12 mouse cellular contexts compared by ENCODE assay signal in the genomic region with DNA sequence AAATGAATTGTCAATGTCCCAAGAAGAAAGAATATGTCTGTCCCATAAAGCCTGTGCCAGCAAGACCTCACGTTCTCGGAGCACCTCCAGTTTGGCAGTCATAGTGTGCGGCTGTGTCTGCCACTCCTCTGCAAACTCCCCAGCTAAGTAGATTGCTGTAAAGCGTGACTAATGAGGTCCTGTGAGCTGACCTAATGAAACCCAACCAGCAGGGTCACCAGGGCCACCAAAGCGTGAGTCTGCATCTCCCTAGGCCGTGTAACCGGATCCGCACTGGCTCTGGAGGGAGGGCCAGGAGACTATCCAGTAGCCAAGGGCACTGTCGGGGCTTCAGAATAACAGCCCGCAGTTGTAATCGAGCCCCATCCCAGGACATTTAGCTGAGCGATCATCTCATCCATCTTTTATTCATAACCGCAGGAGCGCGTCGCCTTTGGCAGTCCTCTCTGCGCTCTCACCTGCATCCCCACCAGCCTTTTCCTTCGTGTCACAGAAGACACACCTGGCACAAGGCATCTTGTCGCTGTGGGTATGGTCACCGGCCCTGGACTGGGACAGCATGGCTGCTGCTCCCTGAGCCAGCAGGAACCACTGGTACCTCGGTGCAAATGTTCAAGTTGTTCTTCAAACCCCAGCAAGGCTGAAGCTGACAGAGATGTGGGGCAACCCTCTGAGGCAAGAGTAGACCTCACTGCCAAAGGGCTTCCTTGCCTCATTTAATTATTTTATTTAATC. TPM values are rescaled to one million over a fixed set of nuclear protein-coding genes. Genes with fewer than 3 reads are reported as not detected.
DNase-seq lines count a peak whose midpoint lies in the region; ATAC-seq lines count a peak whose summit lies in the region.
"Had no signal": no experiment of that assay in that cellular context is flagged by ENCODE, and none has a peak within 500 bp of the region (broad histone marks: within the 10 kb centered on the region; RNA-seq: fewer than 3 reads in every experiment).

No protein-coding gene starts in this region.

- no peaks in the 10 kb centered on the region for H3K36me3 ChIP-seq in hindbrain, embryonic 10.5 days
- no peaks in the 10 kb centered on the region for H3K36me3 ChIP-seq in forebrain, embryonic 16.5 days (ENCODE audit: control insufficient read depth, insufficient read depth)
- H3K36me3 ChIP-seq: heart, embryonic 13.5 days had no signal

- H3K27ac ChIP-seq in hindbrain, embryonic 10.5 days: peak overlapping the region; percentile 62; the same call in 1 of the 2 replicates
- no peak overlapping the region for H3K27ac ChIP-seq in forebrain, embryonic 16.5 days (ENCODE audit: low read length)
- H3K27ac ChIP-seq: heart, embryonic 13.5 days had no signal

- DNase-seq in urinary bladder, postnatal 14 days (ENCODE audit: low spot score): peak; percentile 25
- no peak for DNase-seq in urinary bladder, postnatal 4 days (ENCODE audit: low spot score in 2 of 2)
- DNase-seq in hindbrain, embryonic 10.5 days (ENCODE audit: low spot score): peak; percentile 78
- peak; percentile 71 to 80 for DNase-seq in kidney, postnatal 4 days
- no peak for DNase-seq in ovary, postnatal 36 days (ENCODE audit: low spot score)
- no peak for DNase-seq in layer of hippocampus, postnatal 14 days (ENCODE audit: low spot score in 2 of 2)
- DNase-seq in left cerebral cortex, adult 8-10 months (ENCODE audit: low spot score in 2 of 2): no peak
- DNase-seq: left cerebral cortex, postnatal 4 days; thymus, postnatal 25 days had no signal

- H3K9me3 ChIP-seq in hindbrain, embryonic 10.5 days: no peaks in the 10 kb centered on the region
- no peaks in the 10 kb centered on the region for H3K9me3 ChIP-seq in forebrain, embryonic 16.5 days (ENCODE audit: control insufficient read depth, low read length)
- H3K9me3 ChIP-seq: heart, embryonic 13.5 days had no signal

- no peak for ATAC-seq in forebrain, embryonic 16.5 days

- 13% methylated on average over 21 of the region's 21 CpGs for WGBS in hindbrain, embryonic 10.5 days
- WGBS in forebrain, embryonic 16.5 days: 23% methylated on average over 21 of the region's 21 CpGs

- peaks cover 41% of the 10 kb centered on the region for H3K4me1 ChIP-seq in hindbrain, embryonic 10.5 days (replicated peaks)
- 0 out of 2 replicates have a peak, but pooled peaks cover 2% of the 10 kb centered on the region for H3K4me1 ChIP-seq in forebrain, embryonic 16.5 days (replicated peaks; ENCODE audit: control insufficient read depth, insufficient read depth, low read length)

- no peak overlapping the region for H3K4me2 ChIP-seq in forebrain, embryonic 16.5 days (ENCODE audit: low read length)
- H3K4me2 ChIP-seq: heart, embryonic 13.5 days had no signal

- H3K27me3 ChIP-seq in hindbrain, embryonic 10.5 days (ENCODE audit: insufficient read depth, poor library complexity, severe bottlenecking): peaks cover 33% of the 10 kb centered on the region
- peaks cover 3% of the 10 kb centered on the region; the same call in 1 of the 2 replicates for H3K27me3 ChIP-seq in forebrain, embryonic 16.5 days (replicated peaks; ENCODE audit: control insufficient read depth, insufficient read depth, low read length)
- H3K27me3 ChIP-seq: heart, embryonic 13.5 days had no signal

- H3K4me3 ChIP-seq in hindbrain, embryonic 10.5 days: peak overlapping the region; percentile 23
- H3K4me3 ChIP-seq in forebrain, embryonic 16.5 days (replicated peaks; ENCODE audit: low read length): no peak overlapping the region
- H3K4me3 ChIP-seq: heart, embryonic 13.5 days had no signal

- H3K9ac ChIP-seq in forebrain, embryonic 16.5 days (replicated peaks; ENCODE audit: low read depth, low read length): no peak overlapping the region
- H3K9ac ChIP-seq: heart, embryonic 13.5 days had no signal

RNA-seq across cellular contexts. Expression of a gene that starts 24.0 kb away (rescaled TPM):
- not detected in 2 replicates for polyA plus RNA-seq in hindbrain, embryonic 10.5 days (2016; fragmentation: Nextera tagmentation; extraction: Ambion mirVana)
- under 1 TPM in 1 of 2 experiments, not detected in 1; 0.30 TPM for total RNA-seq in layer of hippocampus, postnatal 14 days (2021)
- not detected in 2 replicates for polyA plus RNA-seq in forebrain, embryonic 16.5 days (2015; fragmentation: Nextera tagmentation; extraction: Ambion mirVana)
- under 1 TPM in 2 of 4 experiments, not detected in 2; 0.26 to 0.34 TPM for total RNA-seq in left cerebral cortex, adult 8-10 months (2022)
- total RNA-seq: left cerebral cortex, postnatal 4 days; MEL had no signal

RNA-seq across cellular contexts. Expression of a gene that starts 35.1 kb away (rescaled TPM):
- 0.11 TPM in 1 of 2 replicates, not detected in the other for polyA plus RNA-seq in hindbrain, embryonic 10.5 days (2016; fragmentation: Nextera tagmentation; extraction: Ambion mirVana)
- 1 to 10 TPM; 2.2 to 2.3 TPM for total RNA-seq in layer of hippocampus, postnatal 14 days (2021)
- not detected in 2 replicates for polyA plus RNA-seq in forebrain, embryonic 16.5 days (2015; fragmentation: Nextera tagmentation; extraction: Ambion mirVana)
- total RNA-seq in left cerebral cortex, adult 8-10 months (2022): under 1 TPM in 3 of 4 experiments, not detected in 1; 0.11 to 0.26 (median 0.25) TPM
- total RNA-seq: MEL had no signal

RNA-seq across cellular contexts. Expression of a gene that starts 42.4 kb away (rescaled TPM):
- 264 and 323 TPM in 2 replicates for polyA plus RNA-seq in hindbrain, embryonic 10.5 days (2016; fragmentation: Nextera tagmentation; extraction: Ambion mirVana)
- total RNA-seq in layer of hippocampus, postnatal 14 days (2021): 100 to 1,000 TPM; 203 to 205 TPM
- polyA plus RNA-seq in forebrain, embryonic 16.5 days (2015; fragmentation: Nextera tagmentation; extraction: Ambion mirVana): 266 and 286 TPM in 2 replicates
- total RNA-seq in left cerebral cortex, adult 8-10 months (2022): 100 to 1,000 TPM; 148 to 155 (median 154) TPM

RNA-seq across cellular contexts. Expression of a gene that starts 48.8 kb away (rescaled TPM):
- not detected in 2 replicates for polyA plus RNA-seq in hindbrain, embryonic 10.5 days (2016; fragmentation: Nextera tagmentation; extraction: Ambion mirVana)
- total RNA-seq in layer of hippocampus, postnatal 14 days (2021): not detected
- not detected in 2 replicates for polyA plus RNA-seq in forebrain, embryonic 16.5 days (2015; fragmentation: Nextera tagmentation; extraction: Ambion mirVana)
- not detected for total RNA-seq in left cerebral cortex, adult 8-10 months (2022)
- total RNA-seq: left cerebral cortex, postnatal 4 days; MEL had no signal
- polyA plus RNA-seq: heart, embryonic 13.5 days had no signal

Comparison
In these comparisons a context has a peak if more than half of its experiments do, and no peak if none do; other contexts are left out.
1. DNase-seq: peak in urinary bladder, postnatal 14 days (single experiment), hindbrain, embryonic 10.5 days (single experiment) and kidney, postnatal 4 days (2 of 2); none in urinary bladder, postnatal 4 days (0 of 2), ovary, postnatal 36 days (single experiment), layer of hippocampus, postnatal 14 days (0 of 2) and left cerebral cortex, adult 8-10 months (0 of 2).